Mouse (Mus musculus): ENCODE measurements around the gene Cd3d. TPM values are rescaled to one million over a fixed set of nuclear protein-coding genes. Genes with fewer than 3 reads are reported as not detected.

The Cd3d gene
- polyA plus RNA-seq, 1 experiment from 2014 or later: not detected

- H3K27me3 ChIP-seq (ENCODE audit: insufficient read depth, low read length): no peaks in the 10 kb centered on the region
- 57% methylated on average over 3 of the region's 3 CpGs for WGBS
- H3K4me1 ChIP-seq (ENCODE audit: insufficient read depth, low read length): no peaks in the 10 kb centered on the region
- no peak overlapping the region for H3K27ac ChIP-seq (ENCODE audit: low read length)
- no peak for ATAC-seq (ENCODE audit: low FRiP score, low TSS enrichment)
- H3K9ac ChIP-seq (replicated peaks; ENCODE audit: low read length): no peak overlapping the region
- no peak overlapping the region for H3K4me2 ChIP-seq (replicated peaks; ENCODE audit: low read depth, low read length)
- H3K9me3 ChIP-seq (ENCODE audit: low read length): no peaks in the 10 kb centered on the region
- no peak overlapping the region for H3K4me3 ChIP-seq (ENCODE audit: low read length)
- no peaks in the 10 kb centered on the region for H3K36me3 ChIP-seq (ENCODE audit: insufficient read depth, low read length)
Measured at GRCm38 (mm10) chr9:45023638-45024037, 42.1 kb downstream of the Cd3d start.

GRCm38 (mm10) chr9:45024187-45024586 lies 42.6 kb downstream of the Cd3d start:
- 86% methylated on average over 2 of the region's 2 CpGs for WGBS
- Histone ChIP-seq H3K9me3 (ENCODE audit: low read length) (no peaks in the 10 kb centered on the region), H3K4me3 (ENCODE audit: low read length) (no peak overlapping the region), H3K27ac (ENCODE audit: low read length) (no peak overlapping the region), H3K4me1 (ENCODE audit: insufficient read depth, low read length) (0 out of 2 replicates have a peak, but pooled peaks cover 1% of the 10 kb centered on the region), H3K9ac (replicated peaks; ENCODE audit: low read length) (no peak overlapping the region), H3K36me3 (ENCODE audit: insufficient read depth, low read length) (no peaks in the 10 kb centered on the region), H3K4me2 (replicated peaks; ENCODE audit: low read depth, low read length) (no peak overlapping the region), H3K27me3 (ENCODE audit: insufficient read depth, low read length) (no peaks in the 10 kb centered on the region)
- ATAC-seq (ENCODE audit: low FRiP score, low TSS enrichment): no peak

GRCm38 (mm10) chr9:45027376-45027775 lies 45.8 kb downstream of the Cd3d start:
- Histone ChIP-seq H3K9ac (replicated peaks; ENCODE audit: low read length) (no peak overlapping the region), H3K9me3 (ENCODE audit: low read length) (no peaks in the 10 kb centered on the region), H3K4me3 (ENCODE audit: low read length) (no peak overlapping the region), H3K4me1 (ENCODE audit: insufficient read depth, low read length) (0 out of 2 replicates have a peak, but pooled peaks cover 3% of the 10 kb centered on the region), H3K4me2 (replicated peaks; ENCODE audit: low read depth, low read length) (no peak overlapping the region), H3K27ac (ENCODE audit: low read length) (no peak overlapping the region), H3K36me3 (ENCODE audit: insufficient read depth, low read length) (no peaks in the 10 kb centered on the region), H3K27me3 (ENCODE audit: insufficient read depth, low read length) (peaks cover 3% of the 10 kb centered on the region; the same call in 1 of the 2 replicates)
- no peak for ATAC-seq (ENCODE audit: low FRiP score, low TSS enrichment)
- 72% methylated on average over 8 of the region's 8 CpGs for WGBS

DNA sequence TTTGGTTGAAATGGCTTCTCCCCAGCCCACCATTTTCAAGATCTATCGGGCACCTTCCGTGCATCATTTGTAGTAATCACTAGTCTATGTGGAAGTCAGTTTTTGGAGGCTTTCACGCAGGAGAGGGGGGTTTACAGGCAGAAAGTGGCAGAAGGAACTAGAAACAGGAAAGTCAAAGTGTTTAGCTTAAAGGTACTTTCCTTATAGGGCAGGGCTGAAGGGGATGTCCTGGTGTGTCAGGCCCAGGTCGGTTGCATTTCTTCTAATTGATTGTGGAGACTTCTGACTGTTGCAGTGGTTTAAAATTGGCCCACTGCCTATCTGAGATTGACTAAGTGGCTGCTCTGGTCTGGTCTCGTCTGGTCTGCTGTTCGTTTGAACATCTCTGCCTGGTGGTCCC lies 48.8 kb downstream of the Cd3d start:
- peaks cover 3% of the 10 kb centered on the region; the same call in 1 of the 2 replicates for H3K27me3 ChIP-seq (ENCODE audit: insufficient read depth, low read length)
- H3K9me3 ChIP-seq (ENCODE audit: low read length): no peaks in the 10 kb centered on the region
- H3K27ac ChIP-seq (ENCODE audit: low read length): no peak overlapping the region
- no peak overlapping the region for H3K4me2 ChIP-seq (replicated peaks; ENCODE audit: low read depth, low read length)
- 62% methylated on average over 6 of the region's 6 CpGs for WGBS
- ATAC-seq (ENCODE audit: low FRiP score, low TSS enrichment): no peak
- no peaks in the 10 kb centered on the region for H3K36me3 ChIP-seq (ENCODE audit: insufficient read depth, low read length)
- H3K4me3 ChIP-seq (ENCODE audit: low read length): no peak overlapping the region
- H3K9ac ChIP-seq (replicated peaks; ENCODE audit: low read length): no peak overlapping the region
- H3K4me1 ChIP-seq (ENCODE audit: insufficient read depth, low read length): 0 out of 2 replicates have a peak, but pooled peaks cover 3% of the 10 kb centered on the region

DNA sequence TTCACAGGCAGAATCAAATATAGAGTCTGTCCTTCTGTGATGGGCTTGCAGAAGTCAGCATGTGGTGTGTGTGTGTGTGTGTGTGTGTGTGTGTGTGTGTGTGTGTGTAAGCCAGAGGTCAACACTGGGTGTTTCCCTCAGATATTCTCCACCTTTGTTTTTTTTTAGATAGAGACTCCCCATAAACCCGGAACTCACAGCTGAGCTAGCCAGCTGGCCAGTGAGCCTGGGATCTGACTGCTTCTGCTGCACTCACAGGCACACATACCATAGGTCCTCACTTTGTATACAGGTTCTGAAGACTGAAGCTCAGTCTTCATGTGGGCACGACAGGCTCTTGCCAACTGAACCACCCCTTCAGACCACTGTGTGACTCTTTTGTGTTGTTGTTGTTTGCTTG lies 50.7 kb downstream of the Cd3d start:
- ATAC-seq (ENCODE audit: low FRiP score, low TSS enrichment): no peak
- Histone ChIP-seq H3K36me3 (ENCODE audit: insufficient read depth, low read length) (no peaks in the 10 kb centered on the region), H3K4me1 (ENCODE audit: insufficient read depth, low read length) (0 out of 2 replicates have a peak, but pooled peaks cover 3% of the 10 kb centered on the region), H3K9ac (replicated peaks; ENCODE audit: low read length) (no peak overlapping the region), H3K27ac (ENCODE audit: low read length) (no peak overlapping the region), H3K27me3 (ENCODE audit: insufficient read depth, low read length) (peaks cover 3% of the 10 kb centered on the region; the same call in 1 of the 2 replicates), H3K9me3 (ENCODE audit: low read length) (no peaks in the 10 kb centered on the region), H3K4me2 (replicated peaks; ENCODE audit: low read depth, low read length) (no peak overlapping the region), H3K4me3 (ENCODE audit: low read length) (no peak overlapping the region)
- 80% methylated on average over 2 of the region's 2 CpGs for WGBS

DNA sequence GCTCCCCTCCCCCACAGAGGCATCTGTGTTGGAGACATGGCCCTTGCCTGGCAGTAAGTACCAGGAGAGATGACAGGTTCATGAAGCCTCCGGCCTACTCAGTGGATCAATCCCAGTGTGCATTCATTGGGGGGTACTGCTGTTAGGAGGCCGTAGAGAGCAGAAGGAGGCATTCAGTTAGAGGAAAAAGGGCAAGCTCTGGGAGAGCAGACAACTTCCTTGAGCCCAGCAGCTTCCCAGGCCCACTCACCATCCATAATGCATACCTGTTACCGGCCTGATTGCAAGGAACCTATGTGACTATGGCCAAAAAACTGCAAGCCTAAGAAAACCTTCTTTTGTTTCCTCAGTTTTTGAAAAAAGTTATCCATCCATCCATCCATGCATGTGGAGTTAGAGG lies 52.9 kb downstream of the Cd3d start:
- Histone ChIP-seq H3K4me2 (replicated peaks; ENCODE audit: low read depth, low read length) (no peak overlapping the region), H3K36me3 (ENCODE audit: insufficient read depth, low read length) (no peaks in the 10 kb centered on the region), H3K9ac (replicated peaks; ENCODE audit: low read length) (no peak overlapping the region), H3K27ac (ENCODE audit: low read length) (no peak overlapping the region), H3K27me3 (ENCODE audit: insufficient read depth, low read length) (peaks cover 3% of the 10 kb centered on the region), H3K4me1 (ENCODE audit: insufficient read depth, low read length) (no peaks in the 10 kb centered on the region), H3K9me3 (ENCODE audit: low read length) (no peaks in the 10 kb centered on the region), H3K4me3 (ENCODE audit: low read length) (no peak overlapping the region)
- WGBS: 72% methylated on average over 3 of the region's 3 CpGs
- no peak for ATAC-seq (ENCODE audit: low FRiP score, low TSS enrichment)

Other genes starting within 250 kb of the Cd3d start
- 37.0 and 37.6 TPM in 2 replicates for gene Phldb1, start 246.6 kb upstream of the Cd3d start, polyA plus RNA-seq (2015; fragmentation: Nextera tagmentation; extraction: Ambion mirVana)
- gene Arcn1, start 213.9 kb upstream of the Cd3d start, polyA plus RNA-seq (2015; fragmentation: Nextera tagmentation; extraction: Ambion mirVana): 217 and 219 TPM in 2 replicates
- 100 and 111 TPM in 2 replicates for gene Ift46, start 213.9 kb upstream of the Cd3d start, polyA plus RNA-seq (2015; fragmentation: Nextera tagmentation; extraction: Ambion mirVana)
- gene Tmem25, start 182.5 kb upstream of the Cd3d start, polyA plus RNA-seq (2015; fragmentation: Nextera tagmentation; extraction: Ambion mirVana): 34.9 and 40.4 TPM in 2 replicates
- gene Ttc36, start 178.7 kb upstream of the Cd3d start, polyA plus RNA-seq (2015; fragmentation: Nextera tagmentation; extraction: Ambion mirVana): 161 and 182 TPM in 2 replicates
- 10.8 and 13.5 TPM in 2 replicates for gene Kmt2a, start 100.5 kb upstream of the Cd3d start, polyA plus RNA-seq (2015; fragmentation: Nextera tagmentation; extraction: Ambion mirVana)
- 677 and 753 TPM in 2 replicates for gene Atp5l, start 61.0 kb upstream of the Cd3d start, polyA plus RNA-seq (2015; fragmentation: Nextera tagmentation; extraction: Ambion mirVana)
- 24.3 and 29.1 TPM in 2 replicates for gene Ube4a, start 16.2 kb upstream of the Cd3d start, polyA plus RNA-seq (2015; fragmentation: Nextera tagmentation; extraction: Ambion mirVana)
- not detected in 2 replicates for gene Cd3g, start 1.4 kb upstream of the Cd3d start, polyA plus RNA-seq (2015; fragmentation: Nextera tagmentation; extraction: Ambion mirVana)
- gene Cd3e, start 27.8 kb downstream of the Cd3d start, polyA plus RNA-seq (2015; fragmentation: Nextera tagmentation; extraction: Ambion mirVana): not detected in 2 replicates
- gene Mpzl2, start 58.0 kb downstream of the Cd3d start, polyA plus RNA-seq (2015; fragmentation: Nextera tagmentation; extraction: Ambion mirVana): 20.3 and 23.4 TPM in 2 replicates
- 3.2 and 3.7 TPM in 2 replicates for gene Mpzl3, start 73.4 kb downstream of the Cd3d start, polyA plus RNA-seq (2015; fragmentation: Nextera tagmentation; extraction: Ambion mirVana)
- 0.30 TPM in 1 of 2 replicates, not detected in the other for gene Jaml, start 97.4 kb downstream of the Cd3d start, polyA plus RNA-seq (2015; fragmentation: Nextera tagmentation; extraction: Ambion mirVana)
- gene Scn2b, start 136.0 kb downstream of the Cd3d start, polyA plus RNA-seq (2015; fragmentation: Nextera tagmentation; extraction: Ambion mirVana): 4.7 and 5.0 TPM in 2 replicates
- gene Scn4b, start 156.6 kb downstream of the Cd3d start, polyA plus RNA-seq (2015; fragmentation: Nextera tagmentation; extraction: Ambion mirVana): 0.91 and 1.0 TPM in 2 replicates
- gene BC049352, start 200.2 kb downstream of the Cd3d start, polyA plus RNA-seq (2015; fragmentation: Nextera tagmentation; extraction: Ambion mirVana): 0.15 TPM in 1 of 2 replicates, not detected in the other
- 0.33 and 0.61 TPM in 2 replicates for gene Tmprss4, start 222.3 kb downstream of the Cd3d start, polyA plus RNA-seq (2015; fragmentation: Nextera tagmentation; extraction: Ambion mirVana)

Measured in kidney, embryonic 16.5 days (tissue).